Mouse (Mus musculus): ENCODE data around the gene Map3k9. TPM values are rescaled to one million over a fixed set of nuclear protein-coding genes. Genes with fewer than 3 reads are reported as not detected.

The Map3k9 gene
- polyA plus RNA-seq, 1 experiment from 2014 or later, result 1.3 TPM

Other genes with a start within 250 kb of the Map3k9 start
- 22.7 and 23.0 TPM in 2 replicates for gene Gm20498, start 248.3 kb downstream of the Map3k9 start, polyA plus RNA-seq (2015; fragmentation: Nextera tagmentation; extraction: Ambion mirVana)
- gene Synj2bp, start 248.3 kb downstream of the Map3k9 start, polyA plus RNA-seq (2015; fragmentation: Nextera tagmentation; extraction: Ambion mirVana), result 39.8 and 48.6 TPM in 2 replicates
- 0.46 and 0.95 TPM in 2 replicates for gene Adam21, start 212.7 kb downstream of the Map3k9 start, polyA plus RNA-seq (2015; fragmentation: Nextera tagmentation; extraction: Ambion mirVana)
- gene Med6, start 186.2 kb downstream of the Map3k9 start, polyA plus RNA-seq (2015; fragmentation: Nextera tagmentation; extraction: Ambion mirVana), result 83.9 and 86.7 TPM in 2 replicates
- gene Ttc9, start 149.9 kb downstream of the Map3k9 start, polyA plus RNA-seq (2015; fragmentation: Nextera tagmentation; extraction: Ambion mirVana), result 1.8 and 2.2 TPM in 2 replicates
- 18.3 and 21.1 TPM in 2 replicates for gene Pcnx, start 78.8 kb upstream of the Map3k9 start, polyA plus RNA-seq (2015; fragmentation: Nextera tagmentation; extraction: Ambion mirVana)